Mouse (Mus musculus) left cerebral cortex, adult 9 months (tissue): ENCODE measurements around the gene Tex13c1.

ENCODE experiments used
- DNase-seq, 2 experiments: peaks; one replicate each; pipeline ENCODE4 v3.0.0; 2022; ENCODE audit warnings: low spot score in 2 of 2

Tex13c1 gene

DNA sequence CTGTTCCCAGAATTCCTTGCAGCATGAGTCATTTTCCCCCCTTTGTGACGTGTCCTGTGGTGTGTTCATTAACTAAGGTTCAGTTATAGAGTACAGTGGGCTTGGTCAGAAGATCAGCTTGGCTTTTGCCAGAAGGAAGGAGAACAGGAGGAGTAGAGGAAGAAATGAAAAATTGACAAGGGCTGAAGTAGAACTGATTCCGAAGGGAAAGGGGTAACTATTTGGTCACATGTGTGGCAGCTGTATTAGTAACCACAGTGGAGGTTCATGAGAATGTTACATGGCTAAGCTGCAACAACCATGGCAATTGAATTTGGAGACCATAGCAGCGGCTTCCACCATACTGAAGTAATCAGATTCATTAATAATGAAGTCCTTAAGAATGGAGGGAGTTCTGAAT lies at the start of gene Tex13c1:
TSS of gene Tex13c1 (plus strand) at position 301 of the 400 bp plus-strand sequence.
- no peak for DNase-seq
